Mouse (Mus musculus): ENCODE data around the gene Rft1. TPM values are rescaled to one million over a fixed set of nuclear protein-coding genes. Genes with fewer than 3 reads are reported as not detected.

The Rft1 gene
- 11.7 and 28.0 TPM in 2 replicates for polyA plus RNA-seq (2012; rRNA removed; ENCODE audit: low replicate concordance)

DNA sequence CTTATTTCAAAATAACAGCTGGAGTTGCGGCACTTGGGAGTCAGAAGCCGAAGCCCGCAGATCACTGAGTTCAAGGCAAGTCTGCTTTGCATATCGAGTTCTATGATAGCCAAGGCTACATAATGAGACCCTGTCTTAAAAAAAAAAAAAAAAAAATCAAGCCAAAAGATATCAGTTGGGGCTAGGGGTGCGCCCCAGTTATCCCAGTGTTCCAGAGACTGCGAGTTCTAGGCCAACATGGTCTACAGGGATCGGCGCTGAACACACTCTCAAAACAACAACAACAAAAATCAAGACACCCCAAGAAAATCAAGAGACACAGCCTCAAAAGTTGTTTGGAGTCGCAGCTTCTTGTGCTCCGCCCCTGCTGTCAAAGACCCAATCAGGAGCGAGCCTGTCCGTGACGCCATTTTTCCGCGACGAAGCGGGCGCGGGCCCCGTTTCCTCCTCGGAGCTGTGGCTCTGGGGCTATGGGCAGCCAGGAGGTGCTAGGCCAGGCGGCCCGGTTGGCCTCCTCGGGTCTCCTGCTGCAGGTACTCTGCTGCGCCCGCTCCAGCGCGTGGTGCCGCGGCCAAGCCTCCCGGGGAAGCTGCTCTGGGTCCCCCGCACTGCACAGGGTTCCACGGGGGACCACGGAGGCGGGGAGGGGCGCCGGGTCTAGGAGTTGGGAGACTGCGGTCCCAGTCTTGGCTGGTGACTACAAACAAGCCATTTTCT, at the start of gene Rft1:
Gene Rft1 (plus strand): TSS at position 418 of the 717 bp plus-strand sequence.

DNA sequence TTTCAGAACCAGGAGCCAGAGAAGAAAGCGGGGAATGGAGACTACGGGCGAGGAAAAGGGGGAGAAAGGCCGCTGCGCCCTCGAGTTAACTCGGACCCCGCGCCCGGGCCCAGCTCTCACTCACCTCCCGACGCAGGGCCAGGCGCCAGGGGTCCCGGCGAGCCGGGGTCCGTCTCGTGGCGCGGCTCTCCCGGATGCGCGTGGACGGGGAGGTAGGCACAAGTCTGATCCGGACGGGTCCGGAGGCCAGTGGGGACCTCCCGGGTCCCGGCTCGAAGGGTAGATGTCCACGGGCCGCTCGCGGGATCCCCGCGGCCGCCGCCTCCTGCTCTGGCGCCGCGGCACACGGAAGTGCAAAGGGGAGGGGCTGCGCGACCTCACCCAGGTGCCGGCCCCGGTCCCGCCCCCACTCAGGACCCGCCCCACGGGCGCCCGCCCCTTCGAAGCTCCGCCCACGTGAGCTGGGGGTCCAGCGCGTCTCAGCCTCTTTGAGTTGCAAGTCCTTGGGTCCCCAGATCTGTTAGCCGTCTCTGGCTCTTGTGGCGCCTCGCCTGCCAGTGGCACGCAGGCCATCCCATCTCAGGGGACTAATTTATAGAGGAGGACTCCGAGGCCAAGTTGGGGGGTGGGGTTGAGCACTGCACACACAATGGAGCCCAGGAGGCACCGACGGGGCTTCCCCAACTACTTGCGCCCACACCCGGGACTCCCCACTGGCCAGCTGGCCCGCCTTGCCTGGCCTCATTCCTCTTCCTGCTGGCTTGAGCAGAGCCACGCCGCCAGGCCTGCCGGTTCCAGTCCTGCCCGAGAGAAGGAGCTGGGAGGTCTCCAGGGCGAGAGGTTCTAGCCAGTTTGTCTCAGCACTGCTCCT, 28.1 kb upstream of the Rft1 start, which contains the start of gene Prkcd:
Gene Prkcd (minus strand): TSS at position 355 of the 871 bp plus-strand sequence.

DNA sequence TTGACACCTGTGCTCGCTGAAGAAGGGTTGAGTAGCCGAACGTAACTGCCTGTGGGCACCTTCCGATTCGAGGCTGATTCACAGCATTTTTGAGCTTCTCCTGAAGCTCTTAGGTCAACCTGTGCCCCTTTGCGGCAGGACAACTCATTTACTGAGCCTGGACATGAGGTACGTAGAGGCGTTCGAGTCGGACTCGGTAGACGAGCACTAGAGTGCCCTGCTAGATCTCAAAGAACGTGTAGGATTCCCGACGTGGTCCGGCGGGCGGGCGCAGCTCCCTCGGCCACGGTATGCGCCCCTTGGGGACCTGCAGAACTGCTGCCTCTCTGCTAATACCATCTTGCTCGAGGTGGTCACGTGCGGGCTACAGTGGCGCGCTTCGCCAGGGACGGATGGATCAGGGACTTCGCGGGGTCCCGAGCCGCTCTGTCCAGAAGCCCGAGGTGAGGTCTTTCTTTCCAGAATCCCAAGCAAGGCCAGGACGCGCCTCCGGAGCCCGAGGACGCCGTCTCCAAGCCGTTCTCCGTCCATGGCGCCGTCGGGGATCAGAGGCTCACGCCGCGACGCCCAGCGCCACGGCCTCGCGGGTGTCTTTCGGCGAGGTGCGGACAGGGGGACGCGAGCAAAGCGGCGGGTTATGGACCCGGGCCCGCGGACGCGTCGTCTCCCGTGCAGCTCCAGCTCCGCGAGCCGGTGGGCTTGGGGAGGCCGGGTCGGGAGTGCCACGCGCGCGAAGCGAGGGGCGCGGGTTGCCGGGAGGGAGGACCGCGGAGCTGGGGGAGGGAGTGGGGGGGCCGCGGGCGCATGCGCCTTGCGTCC, 60.8 kb downstream of the Rft1 start, which contains the start of gene Sfmbt1:
Gene Sfmbt1 (plus strand): TSS at position 51 of the 819 bp plus-strand sequence.

Other genes starting within 250 kb of the Rft1 start
- 31.0 and 37.2 TPM in 2 replicates for gene Dcp1a, start 174.8 kb upstream of the Rft1 start, polyA plus RNA-seq (2012; rRNA removed; ENCODE audit: low replicate concordance)
- gene Cacna1d, start 162.9 kb upstream of the Rft1 start, polyA plus RNA-seq (2012; rRNA removed; ENCODE audit: low replicate concordance) = 1.7 and 2.5 TPM in 2 replicates
- gene Tkt, start 106.0 kb upstream of the Rft1 start, polyA plus RNA-seq (2012; rRNA removed; ENCODE audit: low replicate concordance) = 1,387 and 2,081 TPM in 2 replicates
- gene Prkcd, start 28.1 kb upstream of the Rft1 start, polyA plus RNA-seq (2012; rRNA removed; ENCODE audit: low replicate concordance) = 113 and 130 TPM in 2 replicates
- gene Sfmbt1, start 60.5 kb downstream of the Rft1 start, polyA plus RNA-seq (2012; rRNA removed; ENCODE audit: low replicate concordance) = 0.94 and 2.0 TPM in 2 replicates
- 30.1 and 31.8 TPM in 2 replicates for gene Tmem110, start 171.2 kb downstream of the Rft1 start, polyA plus RNA-seq (2012; rRNA removed; ENCODE audit: low replicate concordance)
- gene Mustn1, start 224.8 kb downstream of the Rft1 start, polyA plus RNA-seq (2012; rRNA removed; ENCODE audit: low replicate concordance) = 18.6 and 24.0 TPM in 2 replicates
- gene Itih4, start 232.1 kb downstream of the Rft1 start, polyA plus RNA-seq (2012; rRNA removed; ENCODE audit: low replicate concordance) = 1.4 and 2.4 TPM in 2 replicates

All from mammary gland, adult 2 months (tissue).